Mouse (Mus musculus) kidney, adult 2 months (tissue): Measurements from ENCODE around the gene Cebpzos. TPM values are rescaled to one million over a fixed set of nuclear protein-coding genes. Genes with fewer than 3 reads are reported as not detected.

Experiments used
- DNase-seq: peaks from one replicate; pipeline ENCODE4 v3.0.0; 2021
- H3K27ac ChIP-seq: fragments of 200-500 bp; 2 replicates; pipeline ENCODE4 v1.5.1; 2012; ENCODE audit warnings: low read depth, low read length, control low read depth, inconsistent platforms; ENCODE audit not compliant: insufficient read depth
- H3K27me3 ChIP-seq: fragments of 200-500 bp; replicated peaks from 2 replicates; pipeline ENCODE4 v1.6.1; 2012; ENCODE audit warnings: mild to moderate bottlenecking, moderate library complexity, low read length, inconsistent platforms; ENCODE audit not compliant: control insufficient read depth, insufficient read depth
- H3K36me3 ChIP-seq: fragments of 200-500 bp; 2 replicates; pipeline ENCODE4 v1.6.1; 2012; ENCODE audit warnings: mild to moderate bottlenecking, moderate library complexity, low read length, inconsistent platforms; ENCODE audit not compliant: control insufficient read depth, insufficient read depth
- H3K4me1 ChIP-seq: fragments of 200-500 bp; 2 replicates; pipeline ENCODE4 v1.6.1; 2011; ENCODE audit warnings: low read length; ENCODE audit not compliant: control insufficient read depth, insufficient read depth
- H3K4me3 ChIP-seq: fragments of 200-500 bp; 2 replicates; pipeline ENCODE4 v1.5.1; 2011; ENCODE audit warnings: mild to moderate bottlenecking, low read depth, low read length, control low read depth; ENCODE audit not compliant: insufficient read depth
- CTCF ChIP-seq: fragments of 200-500 bp; conservative IDR thresholded peaks from 2 replicates; pipeline ENCODE4 v1.5.1; 2011; ENCODE audit warnings: low read depth, mild to moderate bottlenecking, control low read depth, low read length, moderate library complexity, mixed read lengths; ENCODE audit not compliant: insufficient read depth, insufficient read length
- POLR2A ChIP-seq: fragments of 200-500 bp; IDR thresholded peaks from one replicate; pipeline ENCODE4 v1.6.1; 2011; ENCODE audit warnings: low read depth, low read length, control low read depth
- WGBS: fragments of 180-500 bp; shearing (Covaris S2); methylation state at CpG from one replicate; pipeline ENCODE4 v1.1.7; 2018; 5-methylcytosine and 5-hydroxymethylcytosine counted together
- polyA plus RNA-seq: library from polyadenylated mRNA; depleted of rRNA; stranded (reverse); fragments of >200 nt; gene quantifications from 2 replicates; pipeline ENCODE4 v1.2.3, GENCODE M21; 2012; rRNA removed

Cebpzos gene
- 17.9 and 26.7 TPM in 2 replicates for polyA plus RNA-seq

GRCm38 (mm10) chr17:78916369-78916813 is at the start of gene Cebpzos:
Gene Cebpzos, plus strand, starts transcription at chr17:78916500.
- Histone ChIP-seq H3K36me3 (peaks cover 2% of the 10 kb centered on the region; the same call in 1 of the 2 replicates), H3K4me1 (peaks cover 9% of the 10 kb centered on the region; the same call in 1 of the 2 replicates), H3K27me3 (no peaks in the 10 kb centered on the region), H3K27ac (peak within 1 kb of the TSS; percentile 70), H3K4me3 (peak within 1 kb of the TSS; percentile 84)
- DNase-seq = peak; percentile 95
- under 1% methylated on average over 37 of the region's 37 CpGs for WGBS
- peak; percentile 84 for TF ChIP-seq POLR2A
- TF ChIP-seq CTCF = 0 out of 2 replicates have a peak, but pooled peaks have one; percentile 0

- H3K4me1 ChIP-seq = no peaks in the 10 kb centered on the region
- no peaks in the 10 kb centered on the region for H3K27me3 ChIP-seq
- H3K4me3 ChIP-seq = no peak overlapping the region
- no peak for DNase-seq
- no peak for TF ChIP-seq CTCF
- TF ChIP-seq POLR2A = no peak
- 95% methylated on average over 6 of the region's 6 CpGs for WGBS
- no peak overlapping the region for H3K27ac ChIP-seq
- peaks cover 1% of the 10 kb centered on the region; the same call in 1 of the 2 replicates for H3K36me3 ChIP-seq
Observed at GRCm38 (mm10) chr17:78873886-78874285, 42.4 kb upstream of the Cebpzos start.

DNA sequence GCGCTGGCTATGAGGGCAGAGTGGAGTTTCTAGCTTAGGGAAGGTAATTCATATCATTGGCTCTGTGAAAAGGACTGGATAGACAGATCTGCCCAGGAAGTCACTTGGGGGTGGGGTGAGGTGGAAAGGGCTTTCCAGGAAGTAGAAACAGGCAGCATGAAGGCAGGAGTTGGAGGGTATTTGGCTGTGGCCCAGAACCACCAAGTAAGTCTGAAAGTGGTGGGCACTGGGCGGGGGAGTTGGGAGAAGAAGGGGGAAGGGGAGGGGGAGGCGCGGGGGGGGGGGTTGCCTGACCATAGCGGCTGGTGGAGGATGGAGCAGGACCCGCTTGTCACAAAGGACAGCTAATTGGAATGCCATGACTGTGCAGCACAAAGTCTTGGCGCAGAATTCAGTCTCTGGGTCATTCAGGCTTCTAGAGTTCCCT is 34.4 kb upstream of the Cebpzos start:
- peak overlapping the region; percentile 57 for H3K4me3 ChIP-seq
- no peak for TF ChIP-seq CTCF
- WGBS = 7% methylated on average over 7 of the region's 7 CpGs
- peak overlapping the region; percentile 74; the same call in 1 of the 2 replicates for H3K27ac ChIP-seq
- DNase-seq = peak; percentile 17
- no peaks in the 10 kb centered on the region for H3K27me3 ChIP-seq
- no peaks in the 10 kb centered on the region; the same call in 1 of the 2 replicates for H3K36me3 ChIP-seq
- H3K4me1 ChIP-seq = peaks cover 9% of the 10 kb centered on the region; the same call in 1 of the 2 replicates

DNA sequence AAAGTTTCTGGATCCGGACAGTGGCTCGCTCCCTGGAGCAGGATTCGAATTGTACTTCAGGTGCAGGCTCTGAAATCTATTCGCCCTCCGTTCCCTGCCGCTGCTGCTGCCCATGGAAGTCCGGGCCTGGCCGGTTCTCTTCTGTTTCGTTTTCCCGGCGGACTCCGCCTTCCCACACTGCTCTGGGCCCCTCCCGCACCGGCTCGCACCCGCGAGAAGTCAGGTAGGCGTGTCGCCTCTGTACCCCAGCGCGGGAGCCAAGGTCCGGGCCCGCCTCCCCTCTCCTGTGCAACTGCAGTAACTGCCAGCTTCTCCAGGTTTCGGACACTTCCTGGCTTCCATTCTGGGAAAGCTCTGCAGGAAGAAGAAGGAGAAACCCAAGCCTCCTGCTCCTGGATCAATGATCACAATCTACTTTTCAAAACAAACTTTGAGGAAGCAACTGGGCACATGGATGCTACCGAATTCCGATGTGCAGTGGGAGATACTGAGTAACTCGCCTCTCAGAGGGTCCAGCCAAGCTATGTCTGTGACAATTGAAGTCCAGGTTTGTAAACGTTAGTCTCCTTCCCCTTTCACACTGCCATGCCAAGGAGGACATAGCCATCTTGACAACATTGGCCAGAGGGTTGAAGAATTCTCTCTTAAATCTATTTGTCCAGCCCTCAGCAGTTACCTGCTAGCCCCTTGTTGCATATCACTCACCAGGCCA is 33.7 kb upstream of the Cebpzos start, which contains the start of gene Eif2ak2:
Eif2ak2 (minus strand) TSS at position 173 of the 712 bp plus-strand sequence.
- Histone ChIP-seq H3K36me3 (no peaks in the 10 kb centered on the region), H3K4me3 (peak within 1 kb of the TSS; percentile 57), H3K4me1 (peaks cover 9% of the 10 kb centered on the region; the same call in 1 of the 2 replicates), H3K27ac (peak within 1 kb of the TSS; percentile 74; the same call in 1 of the 2 replicates), H3K27me3 (no peaks in the 10 kb centered on the region)
- 1% methylated on average over 28 of the region's 28 CpGs for WGBS
- peak; percentile 94 for DNase-seq
- no peak for TF ChIP-seq CTCF
- TF ChIP-seq POLR2A = peak; percentile 40

DNA sequence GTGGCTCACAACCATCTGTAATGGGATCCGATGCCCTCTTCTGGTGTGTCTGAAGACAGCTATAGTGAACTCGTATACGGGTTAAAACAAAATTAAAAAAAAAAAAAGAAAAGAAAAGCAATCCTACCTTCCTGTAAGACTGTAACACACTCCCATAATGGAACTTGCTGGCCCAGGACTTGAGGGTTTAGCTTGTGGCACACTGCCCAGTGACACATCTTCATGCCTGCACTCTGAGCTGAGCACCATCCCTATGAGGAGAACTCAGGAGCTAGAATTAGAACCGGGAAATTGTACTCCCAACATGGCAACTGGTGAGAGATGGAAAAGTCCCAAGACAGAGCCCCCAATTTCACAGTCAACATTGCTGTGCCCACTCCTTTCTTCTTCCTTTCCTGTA is 33.0 kb upstream of the Cebpzos start:
- DNase-seq = no peak
- Histone ChIP-seq H3K4me1 (peaks cover 9% of the 10 kb centered on the region; the same call in 1 of the 2 replicates), H3K36me3 (no peaks in the 10 kb centered on the region), H3K27me3 (no peaks in the 10 kb centered on the region), H3K27ac (no peak overlapping the region), H3K4me3 (no peak overlapping the region)
- WGBS = 90% methylated on average over 4 of the region's 4 CpGs
- no peak for TF ChIP-seq CTCF
- TF ChIP-seq POLR2A = no peak

DNA sequence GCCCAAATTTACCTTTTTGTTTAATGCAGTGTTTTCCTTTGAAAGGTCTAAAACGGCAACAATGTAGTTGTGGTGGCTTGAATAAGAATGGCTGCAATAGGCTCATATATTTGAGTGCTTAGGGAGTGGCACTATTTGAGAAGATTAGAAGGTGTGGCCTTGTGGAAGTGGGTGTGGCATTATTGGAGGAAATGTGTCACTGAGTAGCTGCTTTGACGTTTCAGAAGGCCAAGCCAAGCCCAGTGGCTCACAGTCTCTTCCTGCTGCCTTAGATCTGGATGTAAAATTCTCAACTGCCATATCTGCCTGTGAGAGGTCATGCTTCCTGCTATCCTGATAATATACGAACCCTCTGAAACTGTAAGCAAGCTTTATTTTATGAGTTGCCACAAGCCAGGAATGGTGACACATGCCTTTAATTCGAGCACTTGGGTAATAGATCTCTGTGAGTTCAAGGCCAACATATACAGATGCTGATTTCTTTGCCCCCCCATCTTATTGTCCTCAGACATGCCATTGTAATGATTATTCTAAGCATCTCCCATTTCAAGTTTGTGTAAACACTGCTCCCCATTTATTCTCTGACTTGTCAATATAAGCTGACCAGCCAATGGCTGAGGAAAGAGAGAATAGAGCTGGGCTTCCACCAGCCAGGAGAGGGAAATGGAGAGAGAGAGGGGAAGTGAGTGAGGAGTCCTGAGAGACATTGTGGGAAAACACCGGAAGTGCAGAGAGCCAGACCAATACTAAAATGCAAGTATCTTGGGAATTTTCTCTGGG is 30.8 kb upstream of the Cebpzos start:
- no peak for DNase-seq
- no peak overlapping the region for H3K4me3 ChIP-seq
- no peaks in the 10 kb centered on the region for H3K27me3 ChIP-seq
- no peaks in the 10 kb centered on the region for H3K36me3 ChIP-seq
- 81% methylated on average over 5 of the region's 5 CpGs for WGBS
- peaks cover 9% of the 10 kb centered on the region; the same call in 1 of the 2 replicates for H3K4me1 ChIP-seq
- H3K27ac ChIP-seq = no peak overlapping the region
- TF ChIP-seq CTCF (no peak), POLR2A (no peak)

DNA sequence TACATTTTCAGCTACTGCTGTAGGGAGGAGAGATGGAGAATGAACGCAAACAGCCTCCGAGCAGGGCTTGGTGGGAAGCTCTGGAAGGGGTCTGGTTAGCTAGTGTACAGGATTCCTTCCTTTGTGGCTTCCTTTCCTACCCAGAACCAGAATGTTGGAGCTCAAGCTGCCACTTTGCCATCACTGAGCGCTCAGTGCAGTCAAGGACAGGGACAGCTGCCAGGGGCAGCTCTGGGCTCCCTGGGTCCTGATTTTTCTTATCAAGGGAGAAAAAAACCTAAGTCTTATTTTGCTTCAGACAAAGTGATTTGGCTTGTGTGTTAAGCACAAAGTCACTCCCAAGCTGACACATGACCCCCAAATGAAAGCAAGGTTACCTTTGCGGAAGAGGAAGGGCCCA is 27.7 kb upstream of the Cebpzos start:
- no peaks in the 10 kb centered on the region for H3K27me3 ChIP-seq
- no peaks in the 10 kb centered on the region for H3K36me3 ChIP-seq
- no peaks in the 10 kb centered on the region for H3K4me1 ChIP-seq
- TF ChIP-seq POLR2A (no peak), CTCF (no peak)
- WGBS = 89% methylated on average over 4 of the region's 4 CpGs
- H3K4me3 ChIP-seq = no peak overlapping the region
- DNase-seq = no peak
- H3K27ac ChIP-seq = no peak overlapping the region
